Mouse (Mus musculus) embryonic facial prominence, embryonic 11.5 days (tissue): ENCODE results near the gene Msx3. TPM values are rescaled to one million over a fixed set of nuclear protein-coding genes. Genes with fewer than 3 reads are reported as not detected.

ENCODE experiments used
- ATAC-seq: fragments of 200-750 bp; cut with Nextera tagmentation; replicated peaks from 2 replicates; pipeline ENCODE4 v1.8.0; 2017; ENCODE audit warnings: low read depth; ENCODE audit not compliant: insufficient number of reproducible peaks, low FRiP score, low TSS enrichment
- DNase-seq: peaks from one replicate; pipeline ENCODE4 v3.0.0-alpha.2; 2015; ENCODE audit warnings: low spot score
- H3K27ac ChIP-seq: fragments of 300-500 bp; sonication (generic); replicated peaks from 2 replicates; pipeline ENCODE4 v1.5.1; 2014; ENCODE audit warnings: mild to moderate bottlenecking, low read depth, low read length, control low read depth
- H3K27me3 ChIP-seq: fragments of 300-500 bp; sonication (generic); 2 replicates; pipeline ENCODE4 v1.6.1; 2014; ENCODE audit warnings: mild to moderate bottlenecking, low read length, moderate library complexity, mixed read lengths; ENCODE audit not compliant: control insufficient read depth, insufficient read depth
- H3K36me3 ChIP-seq: fragments of 300-500 bp; sonication (generic); replicated peaks from 2 replicates; pipeline ENCODE4 v1.6.1; 2014; ENCODE audit warnings: low read depth, mild to moderate bottlenecking, low read length, moderate library complexity, mixed read lengths; ENCODE audit not compliant: control insufficient read depth, insufficient read depth
- H3K4me1 ChIP-seq: fragments of 300-500 bp; sonication (generic); 2 replicates; pipeline ENCODE4 v1.6.1; 2014; ENCODE audit warnings: low read length, mixed read lengths; ENCODE audit not compliant: control insufficient read depth, insufficient read depth
- H3K4me2 ChIP-seq: fragments of 300-500 bp; sonication (generic); 2 replicates; pipeline ENCODE4 v1.6.1; 2014; ENCODE audit warnings: low read depth, mild to moderate bottlenecking, control low read depth, low read length, moderate library complexity
- H3K4me3 ChIP-seq: fragments of 300-500 bp; sonication (generic); 2 replicates; pipeline ENCODE4 v1.5.1; 2014; ENCODE audit warnings: low read depth, low read length, control low read depth
- H3K9ac ChIP-seq: fragments of 300-500 bp; sonication (generic); replicated peaks from 2 replicates; pipeline ENCODE4 v1.6.1; 2014; ENCODE audit warnings: mild to moderate bottlenecking, control low read depth, low read length
- H3K9me3 ChIP-seq: fragments of 300-500 bp; sonication (generic); replicated peaks from 2 replicates; pipeline ENCODE4 v1.6.1; 2016; ENCODE audit warnings: mild to moderate bottlenecking, low read length, inconsistent platforms, mixed read lengths; ENCODE audit not compliant: control insufficient read depth
- WGBS: fragments of 180-500 bp; shearing (Covaris S2); extraction: QIAGEN DNeasy Blood & Tissue Kit; methylation state at CpG from one replicate; pipeline ENCODE4 v1.1.7; 2014; 5-methylcytosine and 5-hydroxymethylcytosine counted together
- polyA plus RNA-seq: library from polyadenylated mRNA; unstranded; fragments of >200 nt; fragmentation: Nextera tagmentation; extraction: Ambion mirVana; gene quantifications from 2 replicates; pipeline ENCODE4 v1.2.1, GENCODE M21; 2014

Gene Msx3
- polyA plus RNA-seq, 1 experiment from 2014 or later: 3.9 TPM

GRCm38 (mm10) chr7:140049115-140049689 lies 313 bp upstream of the Msx3 start:
- H3K27me3 ChIP-seq: peaks cover 60% of the 10 kb centered on the region
- H3K4me3 ChIP-seq: peak overlapping the region; percentile 31
- no peak overlapping the region for H3K27ac ChIP-seq
- DNase-seq (peak; percentile 55), ATAC-seq (peak; percentile 64)
- 1% methylated on average over 34 of the region's 34 CpGs for WGBS
- peaks cover 7% of the 10 kb centered on the region; the same call in 1 of the 2 replicates for H3K4me1 ChIP-seq
- peak overlapping the region; percentile 57 for H3K4me2 ChIP-seq
- no peaks in the 10 kb centered on the region for H3K36me3 ChIP-seq
- H3K9ac ChIP-seq: no peak overlapping the region
- H3K9me3 ChIP-seq: no peaks in the 10 kb centered on the region

GRCm38 (mm10) chr7:140047811-140048311 lies 1.0 kb downstream of the Msx3 start:
- ATAC-seq: no peak
- under 1% methylated on average over 33 of the region's 33 CpGs for WGBS
- Histone ChIP-seq H3K9ac (peak overlapping the region; percentile 19), H3K4me1 (peaks cover 7% of the 10 kb centered on the region; the same call in 1 of the 2 replicates), H3K27me3 (peaks cover 60% of the 10 kb centered on the region), H3K27ac (no peak overlapping the region), H3K9me3 (no peaks in the 10 kb centered on the region), H3K36me3 (no peaks in the 10 kb centered on the region), H3K4me2 (peak overlapping the region; percentile 39), H3K4me3 (peak overlapping the region; percentile 31)
- DNase-seq: peak; percentile 38

GRCm38 (mm10) chr7:140045546-140045945 lies 3.3 kb downstream of the Msx3 start:
- DNase-seq: no peak
- ATAC-seq: no peak

GRCm38 (mm10) chr7:140042728-140043127 lies 6.2 kb downstream of the Msx3 start:
- no peaks in the 10 kb centered on the region for H3K9me3 ChIP-seq
- no peak overlapping the region for H3K4me3 ChIP-seq
- no peak overlapping the region for H3K4me2 ChIP-seq
- ATAC-seq (no peak), DNase-seq (no peak)
- H3K4me1 ChIP-seq: no peaks in the 10 kb centered on the region; the same call in 1 of the 2 replicates
- H3K9ac ChIP-seq: no peak overlapping the region
- no peaks in the 10 kb centered on the region for H3K36me3 ChIP-seq
- 60% methylated on average over 3 of the region's 3 CpGs for WGBS
- peaks cover 27% of the 10 kb centered on the region for H3K27me3 ChIP-seq
- no peak overlapping the region for H3K27ac ChIP-seq

More at GRCm38 (mm10) chr7:140045546-140045945, 3.3 kb downstream of the Msx3 start:
- Histone ChIP-seq H3K4me2 (no peak overlapping the region), H3K27ac (no peak overlapping the region), H3K4me3 (no peak overlapping the region), H3K27me3 (peaks cover 50% of the 10 kb centered on the region), H3K9ac (no peak overlapping the region), H3K4me1 (peaks cover 7% of the 10 kb centered on the region; the same call in 1 of the 2 replicates), H3K9me3 (no peaks in the 10 kb centered on the region), H3K36me3 (no peaks in the 10 kb centered on the region)
- 73% methylated on average over 4 of the region's 4 CpGs for WGBS

GRCm38 (mm10) chr7:140037171-140037555 lies 11.7 kb downstream of the Msx3 start:
- ATAC-seq (no peak), DNase-seq (no peak)
- Histone ChIP-seq H3K4me3 (peak overlapping the region; percentile 89), H3K9me3 (no peaks in the 10 kb centered on the region), H3K4me1 (no peaks in the 10 kb centered on the region; the same call in 1 of the 2 replicates), H3K27me3 (no peaks in the 10 kb centered on the region), H3K36me3 (peaks cover 4% of the 10 kb centered on the region; the same call in 1 of the 2 replicates), H3K4me2 (peak overlapping the region; percentile 79), H3K9ac (no peak overlapping the region), H3K27ac (no peak overlapping the region)
- WGBS: 50% methylated on average over 3 of the region's 3 CpGs

GRCm38 (mm10) chr7:140036281-140037170 lies 12.4 kb downstream of the Msx3 start, which contains the start of the genes Zfp511 and Tubgcp2:
Gene Zfp511 (plus strand): TSS chr7:140036391.
Gene Tubgcp2 (minus strand): TSS chr7:140036669.
- Histone ChIP-seq H3K4me2 (peak within 1 kb of the TSS; percentile 79), H3K27me3 (no peaks in the 10 kb centered on the region), H3K4me1 (no peaks in the 10 kb centered on the region; the same call in 1 of the 2 replicates), H3K9me3 (no peaks in the 10 kb centered on the region), H3K4me3 (peak within 1 kb of the TSS; percentile 89), H3K27ac (peak within 1 kb of the TSS; percentile 73), H3K9ac (peak within 1 kb of the TSS; percentile 92), H3K36me3 (peaks cover 4% of the 10 kb centered on the region; the same call in 1 of the 2 replicates)
- peak; percentile 97 for DNase-seq
- ATAC-seq: peak; percentile 96
- WGBS: 1% methylated on average over 69 of the region's 69 CpGs

GRCm38 (mm10) chr7:140035456-140035855 lies 13.4 kb downstream of the Msx3 start:
- no peaks in the 10 kb centered on the region; the same call in 1 of the 2 replicates for H3K4me1 ChIP-seq
- H3K9me3 ChIP-seq: no peaks in the 10 kb centered on the region
- no peaks in the 10 kb centered on the region for H3K27me3 ChIP-seq
- H3K36me3 ChIP-seq: peaks cover 4% of the 10 kb centered on the region; the same call in 1 of the 2 replicates
- H3K4me2 ChIP-seq: peak overlapping the region; percentile 79
- DNase-seq (no peak), ATAC-seq (no peak)
- WGBS: 20% methylated on average over 7 of the region's 7 CpGs
- H3K27ac ChIP-seq: no peak overlapping the region
- H3K9ac ChIP-seq: peak overlapping the region; percentile 92
- H3K4me3 ChIP-seq: peak overlapping the region; percentile 89
